Mouse (Mus musculus): Measurements from ENCODE around the gene Ffar3.

GRCm38 (mm10) chr7:30895217-30895616 is 39.2 kb upstream of the Ffar3 start:
- TF ChIP-seq EP300 (IDR thresholded peaks at IDR 0.05; ENCODE audit: low read depth) (no peak), CTCF (IDR thresholded peaks at IDR 0.05; ENCODE audit: low read depth) (no peak)

Data from liver, embryonic 14.5 days (tissue).